Mouse (Mus musculus) kidney, adult 2 months (tissue): Measurements from ENCODE around the gene T2.

ENCODE experiments used
- CTCF ChIP-seq: fragments of 200-500 bp; conservative IDR thresholded peaks from 2 replicates; pipeline ENCODE4 v1.5.1; 2011; ENCODE audit warnings: low read depth, mild to moderate bottlenecking, control low read depth, low read length, moderate library complexity, mixed read lengths; ENCODE audit not compliant: insufficient read depth, insufficient read length
- POLR2A ChIP-seq: fragments of 200-500 bp; IDR thresholded peaks from one replicate; pipeline ENCODE4 v1.6.1; 2011; ENCODE audit warnings: low read depth, low read length, control low read depth

- TF ChIP-seq CTCF (no peak), POLR2A (no peak)
These were observed 4.7 kb upstream of the T2 start for GRCm38 (mm10) chr17:8351088-8351487.
